Mouse (Mus musculus) right cerebral cortex, postnatal 36 days (tissue): Measurements from ENCODE around the gene Socs7.

ENCODE experiments used
- DNase-seq, 2 experiments: peaks; one replicate each; pipeline ENCODE4 v3.0.0; 2022; ENCODE audit warnings: low spot score in 2 of 2, mixed read lengths in 1 of 2

Socs7 gene

GRCm38 (mm10) chr11:97343175-97343574 lies 19.2 kb upstream of the Socs7 start:
- DNase-seq = no peak

GRCm38 (mm10) chr11:97343619-97344018 lies 18.7 kb upstream of the Socs7 start:
- DNase-seq = no peak

GRCm38 (mm10) chr11:97345446-97345845 lies 16.9 kb upstream of the Socs7 start:
- DNase-seq = no peak

- no peak for DNase-seq
These were observed 16.0 kb upstream of the Socs7 start for GRCm38 (mm10) chr11:97346383-97346782.

- no peak for DNase-seq
These were observed 15.1 kb upstream of the Socs7 start for GRCm38 (mm10) chr11:97347291-97347690.

- DNase-seq = peak; percentile 57 to 60
These were observed 12.3 kb upstream of the Socs7 start for GRCm38 (mm10) chr11:97350035-97350434.

- no peak for DNase-seq
These were observed 10.2 kb upstream of the Socs7 start, which contains the start of gene Gpr179 for GRCm38 (mm10) chr11:97352027-97352684. Gene Gpr179 (minus strand): TSS chr11:97352077.

- DNase-seq = no peak
These were observed 9.3 kb upstream of the Socs7 start for GRCm38 (mm10) chr11:97352935-97353597.

- DNase-seq = no peak
These were observed 7.7 kb upstream of the Socs7 start for GRCm38 (mm10) chr11:97354646-97355045.

GRCm38 (mm10) chr11:97355247-97355646 lies 7.1 kb upstream of the Socs7 start:
- DNase-seq = no peak

- peak; percentile 38 to 44 for DNase-seq
These were observed 4.7 kb upstream of the Socs7 start for GRCm38 (mm10) chr11:97357663-97358062.

GRCm38 (mm10) chr11:97362649-97362942 lies 245 bp downstream of the Socs7 start:
- DNase-seq = peak in 1 of 2 experiments; percentile 14

- DNase-seq = no peak
These were observed 742 bp downstream of the Socs7 start for GRCm38 (mm10) chr11:97362943-97363643.

- DNase-seq = no peak
These were observed 1.3 kb downstream of the Socs7 start for GRCm38 (mm10) chr11:97363644-97363995.

GRCm38 (mm10) chr11:97365556-97365955 lies 3.2 kb downstream of the Socs7 start:
- DNase-seq = peak in 1 of 2 experiments; percentile 23

- no peak for DNase-seq
These were observed 6.2 kb downstream of the Socs7 start for GRCm38 (mm10) chr11:97368501-97368900.

- peak; percentile 59 to 69 for DNase-seq
These were observed 8.2 kb downstream of the Socs7 start for GRCm38 (mm10) chr11:97370329-97371091.

- DNase-seq = no peak
These were observed 10.0 kb downstream of the Socs7 start for GRCm38 (mm10) chr11:97372159-97372864.

GRCm38 (mm10) chr11:97373402-97373801 lies 11.1 kb downstream of the Socs7 start:
- DNase-seq = no peak

- DNase-seq = no peak
These were observed 17.7 kb downstream of the Socs7 start for GRCm38 (mm10) chr11:97380036-97380435.

GRCm38 (mm10) chr11:97383017-97383416 lies 20.7 kb downstream of the Socs7 start:
- no peak for DNase-seq

GRCm38 (mm10) chr11:97383764-97384163 lies 21.4 kb downstream of the Socs7 start:
- DNase-seq = no peak
